ENCODE assay signal across 24 mouse cellular contexts in the genomic region with DNA sequence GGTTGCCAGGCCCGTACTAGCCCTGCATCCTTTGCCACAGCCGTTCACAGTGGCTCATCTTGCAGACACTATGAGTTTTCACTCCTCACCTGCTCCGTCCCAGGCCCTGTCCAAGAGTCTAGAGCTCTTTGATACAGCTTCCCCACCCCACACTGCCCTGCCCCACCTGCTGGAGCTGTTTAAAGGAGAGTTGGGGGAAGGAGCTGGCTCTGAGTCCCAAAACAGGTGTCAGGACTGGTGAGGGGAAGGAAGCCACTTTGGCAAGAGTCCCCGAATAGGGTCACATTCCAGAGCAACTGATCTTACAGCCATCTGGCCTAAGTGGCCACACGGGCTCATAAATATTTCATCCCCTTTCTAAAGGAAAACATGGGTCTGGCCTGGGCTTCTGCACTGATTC. TPM values are rescaled to one million over a fixed set of nuclear protein-coding genes. Genes with fewer than 3 reads are reported as not detected.
"Had no signal": no experiment of that assay in that cellular context is flagged by ENCODE, and none has a peak within 500 bp of the region (broad histone marks: within the 10 kb centered on the region; RNA-seq: fewer than 3 reads in every experiment).

No protein-coding gene starts in this region.

- DNase-seq: heart, adult 11 months; heart, adult 2 months; heart, postnatal 14 days; heart, postnatal 36 days; kidney, adult 11 months; kidney, adult 2 months; kidney, adult 9 months; kidney, postnatal 14 days; kidney, postnatal 36 days; layer of hippocampus, adult 9-11 months; layer of hippocampus, postnatal 36 days; liver; liver, embryonic 13.5 days had no signal

- H3K4me2 ChIP-seq: heart, embryonic 11.5 days; heart, embryonic 13.5 days; heart, embryonic 15.5 days; hindbrain, embryonic 13.5 days; hindbrain, embryonic 15.5 days; kidney, embryonic 15.5 days; limb, embryonic 12.5 days; liver, embryonic 11.5 days; liver, embryonic 13.5 days had no signal

- H3K4me3 ChIP-seq: heart, adult 2 months; heart, embryonic 13.5 days; heart, embryonic 15.5 days; hindbrain, embryonic 13.5 days; hindbrain, embryonic 15.5 days; kidney, embryonic 15.5 days; left cerebral cortex, adult 2 months; limb, embryonic 10.5 days; limb, embryonic 12.5 days; liver, embryonic 13.5 days had no signal

- H3K27me3 ChIP-seq: hindbrain, embryonic 13.5 days; hindbrain, embryonic 15.5 days; kidney, embryonic 15.5 days; limb, embryonic 12.5 days; liver, embryonic 13.5 days had no signal

- H3K36me3 ChIP-seq: heart, embryonic 13.5 days; heart, embryonic 15.5 days; hindbrain, embryonic 13.5 days; hindbrain, embryonic 15.5 days; kidney, embryonic 15.5 days; limb, embryonic 10.5 days; limb, embryonic 12.5 days; liver, embryonic 13.5 days had no signal

RNA-seq across cellular contexts. Expression of a gene that starts 51.0 kb away (rescaled TPM):
- total RNA-seq: hematopoietic stem cell, adult 5-6 weeks had no signal
